Mouse (Mus musculus) cerebellum, postnatal 4 days (tissue): ENCODE measurements at regions not wholly inside any gene's neighbourhood (a gene's known extent, or its start where the extent isn't known, plus 50 kb on each side); places are given as distances from the start of the nearest gene placed in this dataset.

Experiments
- DNase-seq, 2 experiments: peaks; one replicate each; pipeline ENCODE4 v3.0.0; 2022; ENCODE audit warnings: low spot score in 2 of 2, mixed read lengths in 1 of 2

- DNase-seq: no peak
These were observed 85.7 kb downstream of the Cryba4 start for GRCm38 (mm10) chr5:112166410-112167175.

DNA sequence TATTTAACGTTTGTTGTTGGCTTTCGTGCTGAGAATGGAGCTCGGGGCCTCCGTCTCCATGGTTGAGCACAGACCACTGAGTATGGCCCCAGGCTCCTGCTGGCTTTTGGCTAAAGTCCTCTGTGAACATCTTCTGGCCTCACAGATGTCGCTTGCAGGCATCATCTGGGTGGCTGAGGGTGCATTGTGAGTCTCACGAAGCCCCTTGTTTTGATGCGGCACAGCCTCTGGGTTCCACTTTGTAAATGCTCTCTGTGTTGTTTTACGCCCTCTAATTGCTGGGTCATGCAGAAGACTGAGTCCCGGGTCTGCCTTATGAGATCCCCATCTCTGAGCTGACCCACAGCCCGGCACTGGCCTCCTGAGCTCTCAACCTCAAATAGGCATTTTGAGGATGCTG lies 84.5 kb downstream of the Cryba4 start:
- DNase-seq: no peak

- DNase-seq: no peak
These were observed 81.0 kb downstream of the Cryba4 start for GRCm38 (mm10) chr5:112171325-112171724.

- DNase-seq: peak; percentile 26 to 66
These were observed 72.9 kb downstream of the Cryba4 start for GRCm38 (mm10) chr5:112179213-112180057.

GRCm38 (mm10) chr5:112182775-112183174 lies 69.5 kb downstream of the Cryba4 start:
- peak in 1 of 2 experiments; percentile 50 for DNase-seq

DNA sequence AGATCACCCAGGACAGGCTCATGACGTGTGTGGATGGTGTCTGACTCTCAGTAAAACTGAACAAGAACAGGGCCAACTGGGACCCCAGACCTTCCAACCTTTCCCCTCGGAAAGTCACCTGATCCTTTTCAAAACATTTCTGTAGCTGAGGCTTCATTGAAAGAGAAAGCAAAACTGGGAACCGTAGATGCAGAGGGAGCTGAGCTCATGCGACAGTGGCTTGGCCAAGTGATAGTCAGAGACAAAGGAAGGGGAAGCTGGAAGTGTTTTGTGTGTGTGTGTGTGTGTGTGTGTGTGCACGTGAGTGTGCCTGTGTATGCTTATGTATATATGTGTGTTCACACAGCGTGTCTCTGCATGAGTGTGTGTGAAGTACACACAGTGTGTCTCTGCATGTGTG lies 56.7 kb downstream of the Cryba4 start:
- DNase-seq: no peak
